Mouse (Mus musculus) embryonic fibroblast, embryonic 13.5 days (primary cell): ENCODE data around the gene Arhgap23.

Source experiments
- CTCF ChIP-seq: IDR thresholded peaks from 2 replicates; pipeline ENCODE4 v1.5.1; 2011; ENCODE audit warnings: mild to moderate bottlenecking, control low read depth, low read length, moderate library complexity, borderline replicate concordance; ENCODE audit not compliant: insufficient read depth
- POLR2A ChIP-seq: IDR thresholded peaks from 2 replicates; pipeline ENCODE4 v1.6.1; 2011; ENCODE audit warnings: low read depth, mild to moderate bottlenecking, control low read depth, low read length, moderate library complexity

DNA sequence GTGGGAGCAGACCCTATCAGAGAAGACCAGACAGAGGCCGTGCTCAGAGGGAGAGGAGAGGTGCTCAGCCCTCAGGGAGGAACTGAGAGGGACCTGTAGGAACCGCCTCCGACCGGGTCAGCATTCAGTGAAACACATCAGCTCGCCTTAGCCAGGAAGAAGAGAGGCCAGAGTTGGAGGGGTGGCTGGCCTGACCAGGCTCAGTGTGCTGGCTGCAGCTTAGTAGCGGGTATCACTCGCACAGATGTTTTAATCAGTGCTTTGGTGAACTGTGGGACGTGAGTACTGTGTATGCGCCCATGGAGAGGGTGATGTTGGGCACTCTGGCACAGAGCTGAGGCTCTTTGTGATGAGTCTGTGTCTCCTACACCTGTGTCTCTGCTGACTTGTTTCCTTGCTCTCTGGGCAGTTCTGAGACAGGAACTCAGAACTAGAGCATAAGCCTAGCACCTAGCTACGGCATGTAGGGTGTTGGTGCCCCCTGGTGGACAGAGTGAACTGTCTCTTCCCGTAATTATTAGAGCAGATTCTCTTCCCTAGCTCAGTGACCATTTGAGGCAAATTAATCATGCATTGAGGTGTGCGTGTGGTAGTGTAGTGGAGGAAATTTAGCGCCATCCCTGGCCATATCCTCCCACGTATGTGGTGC is 53.4 kb downstream of the Arhgap23 start:
- TF ChIP-seq CTCF (peak; percentile 92), POLR2A (no peak)
